Mouse (Mus musculus) neural tube, embryonic 14.5 days (tissue): ENCODE measurements around the gene Rpsa. TPM values are rescaled to one million over a fixed set of nuclear protein-coding genes. Genes with fewer than 3 reads are reported as not detected.

ENCODE experiments used
- ATAC-seq: fragments of 200-750 bp; cut with Nextera tagmentation; 2 replicates; pipeline ENCODE4 v1.8.0; 2017; ENCODE audit warnings: low read depth, mild to moderate bottlenecking, moderate TSS enrichment, moderate library complexity
- H3K27ac ChIP-seq: fragments of 300-500 bp; sonication (generic); 2 replicates; pipeline ENCODE4 v1.5.1; 2014; ENCODE audit warnings: low read depth, mild to moderate bottlenecking, control low read depth, low read length, moderate library complexity, mixed read lengths
- H3K27me3 ChIP-seq: fragments of 300-500 bp; sonication (generic); 2 replicates; pipeline ENCODE4 v1.6.1; 2014; ENCODE audit warnings: low read length; ENCODE audit not compliant: control insufficient read depth, insufficient read depth
- H3K36me3 ChIP-seq: fragments of 300-500 bp; sonication (generic); 2 replicates; pipeline ENCODE4 v1.6.1; 2014; ENCODE audit warnings: low read length, mixed read lengths; ENCODE audit not compliant: control insufficient read depth, insufficient read depth
- H3K4me1 ChIP-seq: fragments of 300-500 bp; sonication (generic); 2 replicates; pipeline ENCODE4 v1.6.1; 2014; ENCODE audit warnings: low read length; ENCODE audit not compliant: control insufficient read depth, insufficient read depth
- H3K4me2 ChIP-seq: fragments of 300-500 bp; sonication (generic); 2 replicates; pipeline ENCODE4 v1.6.1; 2014; ENCODE audit warnings: mild to moderate bottlenecking, low read depth, low read length, control low read depth
- H3K4me3 ChIP-seq: fragments of 300-500 bp; sonication (generic); 2 replicates; pipeline ENCODE4 v1.5.1; 2014; ENCODE audit warnings: low read depth, low read length, control low read depth, mixed read lengths
- H3K9ac ChIP-seq: fragments of 300-500 bp; sonication (generic); replicated peaks from 2 replicates; pipeline ENCODE4 v1.6.1; 2014; ENCODE audit warnings: low read depth, mild to moderate bottlenecking, control low read depth, low read length, mixed read lengths
- H3K9me3 ChIP-seq: fragments of 300-500 bp; sonication (generic); 2 replicates; pipeline ENCODE4 v1.6.1; 2016; ENCODE audit warnings: low read length; ENCODE audit not compliant: control insufficient read depth
- WGBS: fragments of 180-500 bp; shearing (Covaris S2); extraction: QIAGEN DNeasy Blood & Tissue Kit; methylation state at CpG from one replicate; pipeline ENCODE4 v1.1.7; 2014; 5-methylcytosine and 5-hydroxymethylcytosine counted together
- polyA plus RNA-seq: library from polyadenylated mRNA; unstranded; fragments of >200 nt; fragmentation: Nextera tagmentation; extraction: Ambion mirVana; gene quantifications from 2 replicates; pipeline ENCODE4 v1.2.1, GENCODE M21; 2014

Gene Rpsa
- polyA plus RNA-seq, 1 experiment from 2014 or later: 1,113 TPM

DNA sequence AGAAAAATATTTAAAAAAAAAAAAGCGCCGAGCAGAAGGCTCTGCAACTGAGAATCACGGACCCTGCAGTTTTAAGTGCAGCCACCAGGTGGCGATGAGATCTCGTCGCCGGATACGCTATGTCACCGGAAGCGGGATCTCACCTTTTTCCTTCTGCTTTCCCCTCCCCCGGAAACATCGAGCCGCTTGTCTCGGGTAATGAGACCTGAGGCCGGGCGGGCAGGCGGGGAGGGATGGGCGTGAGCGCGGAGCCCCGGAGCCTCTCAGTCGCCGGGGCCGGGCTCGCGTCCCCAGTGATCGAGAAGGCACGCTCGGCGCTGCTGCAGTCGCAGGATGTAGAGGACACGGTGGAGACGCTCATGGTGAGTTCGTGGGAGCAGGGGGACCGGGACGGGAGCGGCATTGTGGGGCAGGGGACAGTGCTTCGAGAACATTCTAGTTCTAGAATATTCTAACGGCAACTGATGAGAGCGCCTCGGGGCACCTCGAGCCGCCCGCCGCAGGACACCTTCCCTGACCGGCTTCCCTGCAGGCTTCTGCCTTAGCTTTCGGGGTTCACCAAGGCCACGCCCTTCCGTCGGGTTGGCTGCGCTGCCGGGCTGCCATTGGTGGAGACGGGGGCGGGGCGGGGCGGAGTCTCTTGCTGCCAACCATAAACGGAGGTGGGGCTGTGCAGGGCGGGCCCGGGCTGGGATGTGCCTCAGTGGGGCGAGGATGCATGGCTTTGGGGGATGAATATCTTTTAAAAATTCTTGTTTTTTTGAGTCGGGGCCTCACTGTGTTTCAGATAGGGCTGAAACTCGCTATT, 17.1 kb upstream of the Rpsa start, which contains the start of gene Slc25a38:
Gene Slc25a38, plus strand, starts transcription at position 164 of the 808 bp plus-strand sequence.
- Histone ChIP-seq H3K36me3 (no peaks in the 10 kb centered on the region), H3K9me3 (no peaks in the 10 kb centered on the region), H3K9ac (peak within 1 kb of the TSS; percentile 88), H3K27ac (peak within 1 kb of the TSS; percentile 97), H3K4me1 (peaks cover 6% of the 10 kb centered on the region), H3K4me2 (peak within 1 kb of the TSS; percentile 61), H3K4me3 (peak within 1 kb of the TSS; percentile 83), H3K27me3 (no peaks in the 10 kb centered on the region)
- WGBS: 1% methylated on average over 59 of the region's 62 CpGs
- ATAC-seq: peak; percentile 98

DNA sequence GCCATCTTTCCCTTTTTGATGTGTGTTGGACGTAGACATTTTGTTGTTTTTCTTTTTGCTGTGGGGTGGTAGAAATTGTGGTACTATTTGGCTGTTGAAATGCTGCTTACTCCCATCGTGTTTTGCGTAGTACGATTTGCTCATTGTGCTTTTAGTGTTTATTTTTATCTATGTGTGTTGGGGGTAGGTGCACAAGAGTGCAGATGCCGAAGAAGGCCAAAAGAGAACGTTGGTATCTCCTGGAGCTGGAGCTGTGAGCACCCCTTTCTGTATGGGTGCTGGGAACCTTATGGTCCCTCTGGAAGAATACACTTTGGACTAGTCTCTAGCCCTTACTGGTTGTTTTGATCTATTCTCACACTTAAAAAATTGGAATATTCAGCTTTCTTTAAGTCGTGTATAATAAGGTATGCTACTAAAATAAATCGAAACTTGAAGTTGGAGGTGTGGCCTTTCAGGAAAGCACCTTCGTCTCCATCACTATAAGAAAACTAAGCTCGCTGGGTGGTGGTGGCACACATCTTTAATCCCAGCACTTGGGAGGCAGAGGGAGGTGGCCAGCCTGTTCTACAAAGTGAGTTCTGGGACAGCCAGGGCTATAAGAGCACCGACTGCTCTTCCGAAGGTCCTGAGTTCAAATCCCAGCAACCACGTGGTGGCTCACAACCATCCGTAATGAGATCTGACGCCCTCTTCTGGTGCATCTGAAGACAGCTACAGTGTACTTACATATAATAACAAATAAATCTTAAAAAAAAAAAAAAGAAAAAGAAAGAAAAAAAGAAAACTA, 16.1 kb upstream of the Rpsa start:
- peaks cover 6% of the 10 kb centered on the region for H3K4me1 ChIP-seq
- peak overlapping the region; percentile 61 for H3K4me2 ChIP-seq
- ATAC-seq: no peak
- no peaks in the 10 kb centered on the region for H3K27me3 ChIP-seq
- H3K9ac ChIP-seq: no peak overlapping the region
- 80% methylated on average over 15 of the region's 15 CpGs for WGBS
- no peaks in the 10 kb centered on the region for H3K36me3 ChIP-seq
- H3K9me3 ChIP-seq: no peaks in the 10 kb centered on the region
- peak overlapping the region; percentile 97; the same call in 1 of the 2 replicates for H3K27ac ChIP-seq
- H3K4me3 ChIP-seq: peak overlapping the region; percentile 83

DNA sequence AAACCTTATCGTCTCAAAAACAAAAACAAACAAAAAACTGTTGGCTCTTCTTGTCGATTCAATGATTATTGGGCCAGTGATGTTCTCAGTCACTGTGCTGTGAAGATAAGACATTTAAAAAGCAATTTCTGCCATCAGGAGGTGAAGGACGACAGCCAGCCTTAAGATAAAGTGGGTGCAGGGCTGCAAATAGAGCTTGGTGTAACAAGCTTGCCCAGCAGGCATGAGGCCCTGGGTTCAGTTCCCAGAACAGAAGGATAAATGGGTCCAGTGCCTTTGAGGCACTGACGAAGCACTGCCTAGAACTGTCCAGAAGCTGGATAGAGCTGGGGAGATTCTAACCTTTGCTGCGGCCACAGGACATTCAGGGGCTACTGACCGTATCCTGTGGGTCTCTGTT, 15.0 kb upstream of the Rpsa start:
- Histone ChIP-seq H3K9ac (no peak overlapping the region), H3K36me3 (no peaks in the 10 kb centered on the region; the same call in 1 of the 2 replicates), H3K4me3 (no peak overlapping the region), H3K9me3 (no peaks in the 10 kb centered on the region), H3K4me1 (peaks cover 6% of the 10 kb centered on the region), H3K27me3 (no peaks in the 10 kb centered on the region), H3K4me2 (no peak overlapping the region), H3K27ac (no peak overlapping the region)
- no peak for ATAC-seq
- 97% methylated on average over 6 of the region's 6 CpGs for WGBS

DNA sequence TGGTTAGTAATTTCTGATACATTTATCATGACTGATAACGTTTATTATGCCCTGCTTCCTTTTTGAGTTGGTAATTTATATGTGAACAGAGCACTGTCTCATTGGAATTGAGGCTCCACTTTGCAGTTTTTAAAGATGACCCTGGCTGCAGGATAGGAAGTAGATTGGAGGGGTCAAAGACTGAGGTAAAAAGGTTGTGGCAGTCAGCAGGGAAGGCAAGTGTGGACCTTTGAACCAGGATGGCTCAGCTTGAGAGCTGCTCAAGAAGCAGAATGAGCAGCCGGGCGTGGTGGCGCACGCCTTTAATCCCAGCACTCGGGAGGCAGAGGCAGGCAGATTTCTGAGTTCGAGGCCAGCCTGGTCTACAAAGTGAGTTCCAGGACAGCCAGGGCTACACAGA, 14.0 kb upstream of the Rpsa start:
- no peak for ATAC-seq
- H3K4me3 ChIP-seq: no peak overlapping the region
- peaks cover 6% of the 10 kb centered on the region for H3K4me1 ChIP-seq

DNA sequence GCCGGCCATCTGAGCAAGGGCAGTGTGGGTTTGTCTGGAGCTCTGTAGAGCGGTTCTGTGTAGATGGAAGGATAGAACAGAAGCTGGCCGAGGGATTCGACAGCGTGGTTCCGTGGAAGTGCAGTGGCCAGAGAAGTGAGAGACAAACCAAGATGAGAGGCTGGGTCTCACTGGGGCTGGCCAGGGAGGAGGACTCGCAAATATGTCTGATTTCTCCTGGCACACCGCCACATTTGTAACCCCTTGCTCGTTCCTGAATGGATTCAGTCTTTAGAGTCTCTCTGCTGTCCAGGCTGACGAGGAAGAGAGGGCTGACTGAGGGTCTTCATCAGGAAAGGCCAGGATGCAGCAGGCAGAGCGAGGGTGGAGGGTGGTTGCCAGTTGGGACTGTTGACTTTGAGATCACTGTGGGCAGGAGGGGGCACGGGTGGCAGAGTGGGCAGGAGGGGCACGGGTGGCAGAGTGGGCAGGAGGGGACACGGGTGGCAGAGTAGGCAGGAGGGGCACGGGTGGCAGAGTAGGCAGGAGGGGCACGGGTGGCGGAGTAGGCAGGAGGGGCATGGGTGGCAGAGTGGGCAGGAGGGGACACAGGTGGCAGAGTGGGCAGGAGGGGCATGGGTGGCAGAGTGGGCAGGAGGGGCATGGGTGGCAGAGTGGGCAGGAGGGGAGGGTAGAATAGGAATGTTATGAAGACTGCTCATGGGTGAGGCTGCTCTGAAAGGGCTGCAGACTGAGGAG, 13.3 kb upstream of the Rpsa start:
- Histone ChIP-seq H3K9me3 (no peaks in the 10 kb centered on the region), H3K27me3 (no peaks in the 10 kb centered on the region), H3K36me3 (peaks cover 5% of the 10 kb centered on the region), H3K4me2 (no peak overlapping the region), H3K4me3 (no peak overlapping the region), H3K4me1 (peaks cover 6% of the 10 kb centered on the region), H3K9ac (no peak overlapping the region), H3K27ac (no peak overlapping the region)
- 84% methylated on average over 17 of the region's 17 CpGs for WGBS
- no peak for ATAC-seq

More for the DNA sequence above, 14.0 kb upstream of the Rpsa start:
- H3K9me3 ChIP-seq: no peaks in the 10 kb centered on the region
- no peaks in the 10 kb centered on the region for H3K27me3 ChIP-seq
- no peak overlapping the region for H3K27ac ChIP-seq
- no peak overlapping the region for H3K9ac ChIP-seq
- H3K36me3 ChIP-seq: peaks cover 3% of the 10 kb centered on the region
- H3K4me2 ChIP-seq: no peak overlapping the region
- WGBS: 95% methylated on average over 6 of the region's 7 CpGs

DNA sequence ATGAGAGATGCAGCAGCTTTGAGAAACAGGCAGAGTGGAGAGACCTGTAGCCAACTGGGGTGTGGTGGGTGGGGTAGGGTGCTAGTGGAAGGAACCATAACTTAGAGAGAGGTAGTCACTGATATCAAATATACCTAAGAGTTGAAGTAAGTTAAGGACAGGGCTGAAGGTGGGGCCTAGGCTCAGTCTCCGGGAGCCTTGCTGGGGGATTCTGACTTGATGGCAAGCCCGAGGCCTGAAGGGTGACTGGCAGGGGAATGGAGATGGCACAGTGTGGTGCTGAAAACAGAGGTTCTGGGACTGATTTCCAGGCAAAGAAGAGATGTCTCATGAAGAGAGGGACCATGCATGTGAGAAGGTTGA, 12.7 kb upstream of the Rpsa start:
- no peak overlapping the region for H3K27ac ChIP-seq
- 91% methylated on average over 2 of the region's 2 CpGs for WGBS

DNA sequence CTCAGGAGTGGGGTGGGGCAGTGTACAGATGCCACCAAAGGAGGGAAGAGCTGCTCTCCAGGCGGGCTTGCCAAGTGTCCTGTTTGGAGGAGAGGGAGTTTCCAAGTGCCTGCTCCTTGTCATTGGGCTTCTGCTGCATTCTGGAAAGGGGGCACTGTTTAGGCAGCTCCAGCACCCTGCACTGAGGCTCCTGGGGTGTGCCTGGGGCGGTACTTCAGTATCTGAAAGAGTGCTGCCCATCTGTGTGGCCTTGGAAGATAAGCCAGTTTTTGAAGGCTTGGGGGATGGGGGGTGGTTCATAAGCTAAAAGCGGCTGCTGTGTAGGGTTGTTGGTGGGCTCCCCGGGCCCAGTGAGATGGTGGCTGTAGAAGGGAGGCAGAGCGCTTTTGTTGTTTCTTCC, 11.9 kb upstream of the Rpsa start:
- Histone ChIP-seq H3K4me3 (no peak overlapping the region), H3K4me2 (no peak overlapping the region), H3K36me3 (peaks cover 17% of the 10 kb centered on the region), H3K27ac (no peak overlapping the region), H3K9me3 (no peaks in the 10 kb centered on the region), H3K9ac (no peak overlapping the region), H3K27me3 (no peaks in the 10 kb centered on the region), H3K4me1 (peaks cover 6% of the 10 kb centered on the region)
- no peak for ATAC-seq
- 80% methylated on average over 5 of the region's 5 CpGs for WGBS

More for the DNA sequence above, 12.7 kb upstream of the Rpsa start:
- Histone ChIP-seq H3K4me3 (no peak overlapping the region), H3K9ac (no peak overlapping the region), H3K9me3 (no peaks in the 10 kb centered on the region), H3K4me1 (peaks cover 6% of the 10 kb centered on the region), H3K27me3 (no peaks in the 10 kb centered on the region), H3K4me2 (no peak overlapping the region), H3K36me3 (peaks cover 9% of the 10 kb centered on the region)
- no peak for ATAC-seq

DNA sequence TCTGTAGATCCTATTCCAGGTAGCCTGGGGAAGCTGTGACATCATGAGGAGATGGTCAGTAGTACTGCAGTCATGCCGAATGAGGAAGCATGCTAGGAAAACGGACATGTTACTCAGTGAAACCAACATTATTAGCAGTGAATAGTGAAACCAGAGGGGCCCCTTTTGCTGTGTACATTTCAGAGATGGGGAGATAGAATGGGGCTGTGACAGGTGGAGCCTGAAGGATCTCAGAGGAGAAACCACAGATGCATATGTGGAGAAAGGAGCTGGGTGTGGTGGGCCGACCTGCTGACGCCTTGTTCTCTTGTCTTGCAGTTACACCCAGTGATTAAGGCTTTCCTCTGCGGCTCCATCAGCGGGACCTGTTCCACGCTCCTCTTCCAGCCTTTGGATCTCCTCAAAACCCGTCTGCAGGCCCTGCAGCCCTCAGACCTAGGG, 11.3 kb upstream of the Rpsa start:
- Histone ChIP-seq H3K4me1 (peaks cover 2% of the 10 kb centered on the region), H3K4me2 (no peak overlapping the region), H3K27ac (no peak overlapping the region), H3K4me3 (no peak overlapping the region), H3K36me3 (peaks cover 22% of the 10 kb centered on the region), H3K27me3 (no peaks in the 10 kb centered on the region), H3K9ac (no peak overlapping the region), H3K9me3 (no peaks in the 10 kb centered on the region)
- ATAC-seq: no peak
- 90% methylated on average over 8 of the region's 8 CpGs for WGBS
